Mouse (Mus musculus): ENCODE data around the gene Nfs1. TPM values are rescaled to one million over a fixed set of nuclear protein-coding genes. Genes with fewer than 3 reads are reported as not detected.

The Nfs1 gene
- total RNA-seq, 2 experiments from 2014 or later: 41.6 to 45.2 TPM

- TF ChIP-seq CTCF (conservative IDR thresholded peaks at IDR 0.05): no peak
- no peak for DNase-seq (ENCODE audit: low spot score in 2 of 2)
- no peak overlapping the region for H3K27ac ChIP-seq
- H3K4me3 ChIP-seq: no peak overlapping the region
Measured at GRCm38 (mm10) chr2:156078421-156079182, 65.4 kb downstream of the Nfs1 start.

- Histone ChIP-seq H3K4me3 (no peak overlapping the region), H3K27ac (no peak overlapping the region)
- TF ChIP-seq CTCF (conservative IDR thresholded peaks at IDR 0.05): no peak
- DNase-seq (ENCODE audit: low spot score in 2 of 2): no peak
Measured at GRCm38 (mm10) chr2:156077461-156077860, 66.5 kb downstream of the Nfs1 start.

- Histone ChIP-seq H3K4me3 (no peak overlapping the region), H3K27ac (no peak overlapping the region)
- TF ChIP-seq CTCF (conservative IDR thresholded peaks at IDR 0.05): no peak
- DNase-seq (ENCODE audit: low spot score in 2 of 2): no peak
Measured at GRCm38 (mm10) chr2:156073725-156074124, 70.3 kb downstream of the Nfs1 start.

Other genes with a start within 250 kb of the Nfs1 start
- 10 to 100 TPM; 73.6 to 81.6 TPM for gene Uqcc1, start 213.9 kb downstream of the Nfs1 start, total RNA-seq (2021)
- gene Gm15557, start 203.5 kb downstream of the Nfs1 start, total RNA-seq (2021): not detected
- gene Gdf5, start 198.8 kb downstream of the Nfs1 start, total RNA-seq (2021): under 1 TPM in 1 of 2 experiments, not detected in 1; 0.15 TPM
- gene Cep250, start 187.7 kb downstream of the Nfs1 start, total RNA-seq (2021): 10 to 100 TPM; 19.0 to 21.0 TPM
- 1 to 10 TPM; 2.9 to 4.1 TPM for gene 6430550D23Rik, start 136.2 kb downstream of the Nfs1 start, total RNA-seq (2021)
- 100 to 1,000 TPM; 195 to 213 TPM for gene Ergic3, start 136.1 kb downstream of the Nfs1 start, total RNA-seq (2021)
- not detected for gene Fer1l4, start 91.2 kb downstream of the Nfs1 start, total RNA-seq (2021)
- 1 to 10 TPM; 3.3 to 5.1 TPM for gene Spag4, start 79.0 kb downstream of the Nfs1 start, total RNA-seq (2021)
- gene Cpne1, start 32.2 kb downstream of the Nfs1 start, total RNA-seq (2021): 10 to 100 TPM; 26.9 to 27.3 TPM
- gene Rbm12, start 32.2 kb downstream of the Nfs1 start, total RNA-seq (2021): 10 to 100 TPM; 26.9 to 36.3 TPM
- 10 to 100 TPM; 18.5 to 24.6 TPM for gene Gm28036, start 17.1 kb downstream of the Nfs1 start, total RNA-seq (2021)
- 100 to 1,000 TPM; 149 to 160 TPM for gene Romo1, start 147 bp downstream of the Nfs1 start, total RNA-seq (2021)
- 100 to 1,000 TPM; 346 to 390 TPM for gene Rbm39, start 36.1 kb upstream of the Nfs1 start, total RNA-seq (2021)
- 100 to 1,000 TPM; 106 to 116 TPM for gene Phf20, start 52.3 kb upstream of the Nfs1 start, total RNA-seq (2021)
- gene Cnbd2, start 168.1 kb upstream of the Nfs1 start, total RNA-seq (2021): 1 to 10 TPM; 5.1 to 5.4 TPM
- gene Scand1, start 168.5 kb upstream of the Nfs1 start, total RNA-seq (2021): 10 to 100 TPM; 86.5 to 97.6 TPM

Data from layer of hippocampus, adult 2 months (tissue).